ENCODE assay signal across 10 mouse cellular contexts in genomic region chr9:60548182-60548581, GRCm38 (mm10). TPM values are rescaled to one million over a fixed set of nuclear protein-coding genes. Genes with fewer than 3 reads are reported as not detected.
DNase-seq lines count a peak whose midpoint lies in the region; ATAC-seq and TF ChIP-seq lines count a peak whose summit lies in the region.
"Had no signal": no experiment of that assay in that cellular context is flagged by ENCODE, and none has a peak within 500 bp of the region (broad histone marks: within the 10 kb centered on the region; RNA-seq: fewer than 3 reads in every experiment).

No protein-coding gene starts in this region.

- H3K4me3 ChIP-seq in liver, adult 2 months (ENCODE audit: insufficient read depth, low read depth, low read length): no peak overlapping the region
- H3K4me3 ChIP-seq in liver, embryonic 12.5 days: no peak overlapping the region
- no peak overlapping the region for H3K4me3 ChIP-seq in kidney, adult 2 months (ENCODE audit: insufficient read depth, low read depth, low read length)
- no peak overlapping the region for H3K4me3 ChIP-seq in lung, embryonic 14.5 days (ENCODE audit: low read depth, low read length)
- H3K4me3 ChIP-seq in midbrain, embryonic 11.5 days (ENCODE audit: low read depth, low read length): no peak overlapping the region
- H3K4me3 ChIP-seq: embryonic facial prominence, embryonic 15.5 days; limb, embryonic 12.5 days had no signal

- no peaks in the 10 kb centered on the region for H3K27me3 ChIP-seq in liver, adult 2 months (ENCODE audit: control insufficient read depth, insufficient read depth, low read length)
- H3K27me3 ChIP-seq in liver, embryonic 12.5 days (replicated peaks): no peaks in the 10 kb centered on the region
- H3K27me3 ChIP-seq in kidney, adult 2 months (replicated peaks; ENCODE audit: control insufficient read depth, insufficient read depth, low read length): no peaks in the 10 kb centered on the region
- H3K27me3 ChIP-seq in lung, embryonic 14.5 days (ENCODE audit: insufficient read depth, low read length): no peaks in the 10 kb centered on the region
- no peaks in the 10 kb centered on the region for H3K27me3 ChIP-seq in midbrain, embryonic 11.5 days (ENCODE audit: control insufficient read depth, insufficient read depth, low read length)
- H3K27me3 ChIP-seq: embryonic facial prominence, embryonic 15.5 days; limb, embryonic 12.5 days had no signal

- peak; percentile 3 for DNase-seq in liver, adult 2 months (ENCODE audit: extremely low read depth, low read depth, low spot score)
- peak; percentile 46 to 71 for DNase-seq in adrenal gland, adult (ENCODE audit: inconsistent age in 2 of 2, low spot score in 1 of 2)
- peak; percentile 73 for DNase-seq in embryo, embryonic 11 days
- DNase-seq in kidney, adult 2 months: peak; percentile 58
- peak; percentile 81 for DNase-seq in lung, embryonic 14.5 days
- DNase-seq in testis, postnatal 14 days (ENCODE audit: low spot score): peak; percentile 15
- no peak for DNase-seq in midbrain, embryonic 11.5 days (ENCODE audit: low spot score, missing footprints)

- no peaks in the 10 kb centered on the region for H3K79me2 ChIP-seq in liver, adult 2 months (ENCODE audit: control insufficient read depth, insufficient read depth, low read length)

- TF ChIP-seq POLR2A in liver, adult 2 months (IDR thresholded peaks at IDR 0.05; ENCODE audit: extremely low read depth, insufficient read depth, low read length): no peak
- no peak for TF ChIP-seq POLR2A in kidney, adult 2 months (IDR thresholded peaks at IDR 0.05; ENCODE audit: low read depth, low read length)

- H3K4me2 ChIP-seq in liver, embryonic 12.5 days: no peak overlapping the region
- H3K4me2 ChIP-seq in lung, embryonic 14.5 days: no peak overlapping the region
- no peak overlapping the region for H3K4me2 ChIP-seq in midbrain, embryonic 11.5 days
- H3K4me2 ChIP-seq: embryonic facial prominence, embryonic 15.5 days; limb, embryonic 12.5 days had no signal

- H3K27ac ChIP-seq in liver, adult 2 months (replicated peaks; ENCODE audit: insufficient read depth, low read depth, low read length): no peak overlapping the region
- no peak overlapping the region for H3K27ac ChIP-seq in liver, embryonic 12.5 days
- no peak overlapping the region for H3K27ac ChIP-seq in kidney, adult 2 months (ENCODE audit: insufficient read depth, low read depth, low read length)
- no peak overlapping the region for H3K27ac ChIP-seq in lung, embryonic 14.5 days (ENCODE audit: low read depth)
- H3K27ac ChIP-seq in midbrain, embryonic 11.5 days (ENCODE audit: low read depth, low read length): no peak overlapping the region
- H3K27ac ChIP-seq: embryonic facial prominence, embryonic 15.5 days; limb, embryonic 12.5 days had no signal

- peak; percentile 45; the same call in 1 of the 2 replicates for TF ChIP-seq CTCF in liver, adult 2 months (IDR thresholded peaks at IDR 0.05; ENCODE audit: low read depth, low read length)
- peak; percentile 55 for TF ChIP-seq CTCF in kidney, adult 2 months (conservative IDR thresholded peaks at IDR 0.05; ENCODE audit: insufficient read depth, insufficient read length, low read depth, low read length)
- peak; percentile 85 for TF ChIP-seq CTCF in lung, embryonic 14.5 days (IDR thresholded peaks at IDR 0.05; ENCODE audit: low read depth)

- H3K9ac ChIP-seq in liver, adult 2 months (ENCODE audit: low read depth, low read length): no peak overlapping the region
- no peak overlapping the region for H3K9ac ChIP-seq in liver, embryonic 12.5 days
- no peak overlapping the region for H3K9ac ChIP-seq in lung, embryonic 14.5 days
- H3K9ac ChIP-seq in midbrain, embryonic 11.5 days (ENCODE audit: low read length): no peak overlapping the region
- H3K9ac ChIP-seq: embryonic facial prominence, embryonic 15.5 days; limb, embryonic 12.5 days had no signal

- H3K4me1 ChIP-seq in liver, adult 2 months (ENCODE audit: control insufficient read depth, insufficient read depth, low read length): no peaks in the 10 kb centered on the region
- peaks cover 18% of the 10 kb centered on the region for H3K4me1 ChIP-seq in liver, embryonic 12.5 days
- no peaks in the 10 kb centered on the region for H3K4me1 ChIP-seq in kidney, adult 2 months (ENCODE audit: control insufficient read depth, insufficient read depth, low read length)
- peaks cover 3% of the 10 kb centered on the region; the same call in 1 of the 2 replicates for H3K4me1 ChIP-seq in lung, embryonic 14.5 days (ENCODE audit: insufficient read depth)
- no peaks in the 10 kb centered on the region for H3K4me1 ChIP-seq in midbrain, embryonic 11.5 days (ENCODE audit: control insufficient read depth, insufficient read depth, low read length)

- no peaks in the 10 kb centered on the region for H3K9me3 ChIP-seq in liver, embryonic 12.5 days (replicated peaks)
- H3K9me3 ChIP-seq in lung, embryonic 14.5 days (ENCODE audit: low read depth, low read length): no peaks in the 10 kb centered on the region
- H3K9me3 ChIP-seq in midbrain, embryonic 11.5 days (ENCODE audit: control insufficient read depth, low read length): no peaks in the 10 kb centered on the region
- H3K9me3 ChIP-seq: embryonic facial prominence, embryonic 15.5 days; limb, embryonic 12.5 days had no signal

- H3K36me3 ChIP-seq in liver, adult 2 months (ENCODE audit: control insufficient read depth, insufficient read depth, low read length): no peaks in the 10 kb centered on the region
- H3K36me3 ChIP-seq in liver, embryonic 12.5 days: no peaks in the 10 kb centered on the region
- H3K36me3 ChIP-seq in kidney, adult 2 months (ENCODE audit: control insufficient read depth, insufficient read depth, low read length): no peaks in the 10 kb centered on the region
- no peaks in the 10 kb centered on the region for H3K36me3 ChIP-seq in lung, embryonic 14.5 days (ENCODE audit: insufficient read depth)
- no peaks in the 10 kb centered on the region for H3K36me3 ChIP-seq in midbrain, embryonic 11.5 days (ENCODE audit: control insufficient read depth, insufficient read depth, low read length)
- H3K36me3 ChIP-seq: embryonic facial prominence, embryonic 15.5 days; limb, embryonic 12.5 days had no signal

- 25% methylated on average over 4 of the region's 4 CpGs for WGBS in liver, adult 2 months
- 29% methylated on average over 4 of the region's 4 CpGs for WGBS in liver, embryonic 12.5 days (ENCODE audit: insufficient replicate concordance)
- WGBS in kidney, adult 2 months: 28% methylated on average over 4 of the region's 4 CpGs
- 22% methylated on average over 4 of the region's 4 CpGs for WGBS in lung, embryonic 14.5 days
- WGBS in midbrain, embryonic 11.5 days: 25% methylated on average over 4 of the region's 4 CpGs

- no peak for ATAC-seq in liver, embryonic 12.5 days
- ATAC-seq in lung, embryonic 14.5 days (ENCODE audit: insufficient read depth): peak; percentile 49; the same call in 1 of the 2 replicates
- ATAC-seq in midbrain, embryonic 11.5 days (ENCODE audit: low FRiP score): no peak

RNA-seq across cellular contexts. Expression of gene Thsd4, which starts 26.3 kb away (rescaled TPM):
- total RNA-seq in liver, adult 2 months (2014; rRNA removed): 0.92 and 1.1 TPM in 2 replicates
- 0.70 and 0.93 TPM in 2 replicates for polyA plus RNA-seq in liver, adult 2 months (2012; rRNA removed)
- 3.3 and 3.7 TPM in 2 replicates for polyA plus RNA-seq in liver, embryonic 12.5 days (2016; fragmentation: Nextera tagmentation; extraction: Ambion mirVana)
- polyA plus RNA-seq in kidney, adult 2 months (2012; rRNA removed): 5.9 and 7.1 TPM in 2 replicates
- polyA plus RNA-seq in lung, embryonic 14.5 days (2014; fragmentation: Nextera tagmentation; extraction: Ambion mirVana): 16.5 and 18.5 TPM in 2 replicates
- polyA plus RNA-seq in midbrain, embryonic 11.5 days (2014; fragmentation: Nextera tagmentation; extraction: Ambion mirVana): 6.3 and 6.4 TPM in 2 replicates
